Mouse (Mus musculus): ENCODE data around the gene Ccdc191. TPM values are rescaled to one million over a fixed set of nuclear protein-coding genes. Genes with fewer than 3 reads are reported as not detected.

Ccdc191 gene
- polyA plus RNA-seq (2015; fragmentation: Nextera tagmentation; extraction: Ambion mirVana): 13.8 and 14.1 TPM in 2 replicates

DNA sequence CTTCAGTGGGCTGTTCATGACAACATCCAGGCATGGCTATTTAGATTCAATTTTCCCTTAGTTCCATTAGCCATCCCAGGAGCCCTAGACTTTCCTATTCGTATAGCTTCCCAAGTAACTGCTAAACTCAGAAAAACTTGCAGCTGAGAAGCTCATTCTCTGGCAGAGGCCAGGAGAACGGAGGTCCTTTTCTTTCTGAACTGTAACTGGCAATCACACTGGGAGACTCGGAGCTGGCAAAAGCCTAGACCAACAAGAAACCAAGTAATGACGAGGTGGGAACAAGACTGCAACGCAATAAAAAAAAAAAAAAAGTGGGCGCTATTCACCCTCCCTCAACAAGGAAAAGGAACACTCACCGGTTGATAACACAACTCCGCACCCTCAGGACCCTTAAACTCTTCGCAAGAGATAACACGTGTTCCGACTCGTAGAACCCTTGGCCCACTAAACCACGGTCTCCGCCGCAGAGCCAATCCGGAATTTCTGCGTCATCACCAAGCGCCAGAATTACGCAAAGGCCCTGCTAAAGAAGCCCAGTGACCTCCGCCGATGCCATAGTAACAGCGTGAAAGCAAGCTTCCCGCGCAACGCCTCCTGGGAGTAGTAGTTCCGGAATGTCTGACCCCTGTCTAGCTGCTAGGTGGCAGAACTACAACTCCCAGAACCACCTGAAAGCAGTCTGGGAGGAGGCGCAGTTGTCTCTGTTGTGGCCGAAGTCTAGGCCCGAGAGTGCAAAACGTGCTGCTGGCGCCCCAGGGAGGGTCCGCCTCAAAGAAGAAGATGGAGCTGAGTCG, at the start of gene Ccdc191:
TSS of gene Ccdc191 (plus strand) at position 593 of the 797 bp plus-strand sequence.
- no peaks in the 10 kb centered on the region for H3K36me3 ChIP-seq
- WGBS: under 1% methylated on average over 33 of the region's 33 CpGs
- peak within 1 kb of the TSS; percentile 71 for H3K27ac ChIP-seq
- peak within 1 kb of the TSS; percentile 81 for H3K9ac ChIP-seq (replicated peaks)
- peak within 1 kb of the TSS; percentile 65 for H3K4me3 ChIP-seq (replicated peaks)
- H3K4me2 ChIP-seq (replicated peaks): peak within 1 kb of the TSS; percentile 75
- peak; percentile 100 for ATAC-seq
- H3K4me1 ChIP-seq (replicated peaks): peaks cover 18% of the 10 kb centered on the region
- no peaks in the 10 kb centered on the region for H3K27me3 ChIP-seq
- no peaks in the 10 kb centered on the region for H3K9me3 ChIP-seq

DNA sequence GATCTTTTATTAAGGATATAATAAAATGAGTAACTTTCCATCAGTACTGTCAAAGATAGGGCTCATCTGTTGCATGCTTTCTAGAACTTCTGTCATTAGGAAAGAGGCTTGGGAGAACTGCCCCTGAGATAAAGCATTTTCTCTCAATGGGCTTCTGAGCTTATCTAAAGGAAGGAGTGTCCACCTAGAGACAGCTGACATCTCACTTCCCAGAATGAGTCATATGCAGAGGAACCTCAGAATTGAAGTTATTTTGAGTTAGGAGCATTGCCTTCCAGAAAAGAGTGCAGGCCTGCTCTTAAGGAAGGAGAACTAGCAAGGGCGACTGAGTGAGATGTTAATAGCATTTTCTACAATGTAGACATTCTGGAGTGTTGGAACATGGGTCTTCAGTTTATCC, 48.4 kb upstream of the Ccdc191 start:
- ATAC-seq: no peak
- no peaks in the 10 kb centered on the region for H3K9me3 ChIP-seq
- no peak overlapping the region for H3K4me3 ChIP-seq (replicated peaks)
- H3K9ac ChIP-seq (replicated peaks): no peak overlapping the region
- H3K4me1 ChIP-seq (replicated peaks): no peaks in the 10 kb centered on the region
- H3K27ac ChIP-seq: no peak overlapping the region
- no peaks in the 10 kb centered on the region for H3K36me3 ChIP-seq
- H3K4me2 ChIP-seq (replicated peaks): no peak overlapping the region
- H3K27me3 ChIP-seq: no peaks in the 10 kb centered on the region
- WGBS: 92% methylated on average over 1 of the region's 1 CpGs

DNA sequence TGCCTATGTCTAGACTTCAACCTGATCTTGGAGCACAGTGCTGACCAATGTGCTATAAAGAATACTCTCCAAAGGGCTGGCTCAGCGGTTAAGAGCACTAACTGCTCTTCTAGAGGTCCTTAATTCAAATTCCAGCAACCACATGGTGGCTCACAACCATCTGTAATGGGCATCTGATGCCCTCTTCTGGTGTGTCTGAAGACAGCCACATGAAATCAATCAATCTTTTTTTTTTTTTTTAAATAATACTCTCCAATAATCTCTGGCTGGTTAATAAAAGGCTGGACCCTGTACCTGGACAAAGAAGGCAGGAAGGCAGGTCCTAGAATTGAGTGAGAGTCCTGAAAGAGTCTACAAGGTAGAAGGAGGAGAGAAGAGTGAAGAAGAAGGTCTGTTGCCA, 39.8 kb upstream of the Ccdc191 start:
- ATAC-seq: no peak
- no peak overlapping the region for H3K9ac ChIP-seq (replicated peaks)
- H3K9me3 ChIP-seq: no peaks in the 10 kb centered on the region
- H3K4me3 ChIP-seq (replicated peaks): no peak overlapping the region
- no peaks in the 10 kb centered on the region for H3K27me3 ChIP-seq
- no peak overlapping the region for H3K27ac ChIP-seq
- 61% methylated on average over 1 of the region's 1 CpGs for WGBS
- no peaks in the 10 kb centered on the region for H3K4me1 ChIP-seq (replicated peaks)
- no peaks in the 10 kb centered on the region for H3K36me3 ChIP-seq
- no peak overlapping the region for H3K4me2 ChIP-seq (replicated peaks)

DNA sequence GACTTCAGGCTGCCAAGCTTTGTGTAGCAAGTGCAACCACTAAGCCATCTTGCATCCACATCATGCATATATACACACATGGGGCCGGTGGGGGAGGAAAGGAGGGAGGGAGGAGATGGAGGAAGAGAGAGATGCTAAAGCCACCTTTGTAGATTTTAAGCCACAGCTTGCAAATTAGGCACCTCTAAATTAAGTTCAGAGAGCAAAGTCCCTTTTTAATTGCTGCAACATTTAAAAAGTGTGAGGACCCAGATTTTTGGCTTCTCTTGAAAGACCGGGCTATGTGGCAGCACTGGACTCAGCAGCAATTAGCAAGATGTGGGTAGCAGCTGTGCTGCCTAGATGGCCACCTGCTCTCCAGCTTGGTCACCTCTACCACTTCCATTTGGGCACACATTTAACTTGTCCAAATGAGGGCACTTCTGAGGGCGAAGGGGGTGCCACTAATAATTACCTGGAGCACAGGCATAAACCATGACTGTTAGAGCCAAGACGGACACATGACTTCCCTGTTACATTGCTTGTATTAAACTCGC, 30.6 kb upstream of the Ccdc191 start:
- H3K4me3 ChIP-seq (replicated peaks): no peak overlapping the region
- peaks cover 20% of the 10 kb centered on the region for H3K36me3 ChIP-seq
- 88% methylated on average over 5 of the region's 5 CpGs for WGBS
- no peak overlapping the region for H3K9ac ChIP-seq (replicated peaks)
- no peaks in the 10 kb centered on the region for H3K9me3 ChIP-seq
- H3K4me2 ChIP-seq (replicated peaks): no peak overlapping the region
- no peak for ATAC-seq
- H3K27ac ChIP-seq: no peak overlapping the region
- H3K4me1 ChIP-seq (replicated peaks): no peaks in the 10 kb centered on the region
- no peaks in the 10 kb centered on the region for H3K27me3 ChIP-seq

DNA sequence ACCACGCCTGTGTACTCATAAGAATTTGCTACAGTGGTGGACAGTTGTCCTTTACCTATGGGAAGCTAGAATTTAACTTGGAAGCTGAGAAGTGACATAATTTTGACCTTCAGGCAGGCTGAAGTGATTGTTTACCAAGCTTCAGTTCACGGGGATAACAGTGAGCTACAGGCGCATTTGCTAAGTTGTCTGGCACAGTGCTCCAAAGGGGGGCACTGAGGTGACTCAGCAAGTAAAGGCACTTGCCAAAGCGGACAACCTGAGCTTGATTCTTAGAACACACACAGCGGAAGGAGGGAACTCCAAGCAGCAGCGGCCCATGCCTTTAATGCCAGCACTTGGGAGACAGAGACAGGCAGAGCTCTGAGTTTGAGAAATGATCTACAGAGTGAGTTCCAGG, 29.0 kb upstream of the Ccdc191 start:
- WGBS: 80% methylated on average over 6 of the region's 6 CpGs
- no peaks in the 10 kb centered on the region for H3K4me1 ChIP-seq (replicated peaks)
- H3K4me2 ChIP-seq (replicated peaks): no peak overlapping the region
- H3K9me3 ChIP-seq: no peaks in the 10 kb centered on the region
- H3K4me3 ChIP-seq (replicated peaks): no peak overlapping the region
- H3K27ac ChIP-seq: no peak overlapping the region
- no peaks in the 10 kb centered on the region for H3K27me3 ChIP-seq
- no peak for ATAC-seq
- peaks cover 24% of the 10 kb centered on the region for H3K36me3 ChIP-seq
- no peak overlapping the region for H3K9ac ChIP-seq (replicated peaks)

DNA sequence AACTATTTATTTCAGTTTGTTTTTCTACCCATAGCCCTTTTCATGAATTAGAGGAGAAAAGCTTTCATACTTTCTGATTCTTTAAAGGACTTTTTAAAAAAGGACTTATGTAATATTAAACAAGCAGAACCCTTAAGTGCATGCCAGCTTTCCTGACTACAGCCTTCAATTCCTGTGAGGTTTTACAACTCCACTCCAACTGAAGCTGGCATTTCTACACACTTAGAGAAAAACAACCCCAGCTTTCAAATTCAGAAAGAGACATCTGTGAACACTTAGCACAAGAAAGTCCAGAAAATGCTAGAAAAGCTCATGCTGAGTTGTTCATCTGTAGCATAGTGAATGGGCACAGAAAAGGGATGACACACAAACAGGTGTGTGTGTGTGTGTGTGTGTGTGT, 19.8 kb upstream of the Ccdc191 start:
- Histone ChIP-seq H3K4me2 (replicated peaks) (no peak overlapping the region), H3K4me1 (replicated peaks) (no peaks in the 10 kb centered on the region), H3K9ac (replicated peaks) (no peak overlapping the region), H3K27ac (no peak overlapping the region), H3K9me3 (no peaks in the 10 kb centered on the region), H3K27me3 (no peaks in the 10 kb centered on the region), H3K4me3 (replicated peaks) (no peak overlapping the region), H3K36me3 (peaks cover 50% of the 10 kb centered on the region)
- no peak for ATAC-seq

DNA sequence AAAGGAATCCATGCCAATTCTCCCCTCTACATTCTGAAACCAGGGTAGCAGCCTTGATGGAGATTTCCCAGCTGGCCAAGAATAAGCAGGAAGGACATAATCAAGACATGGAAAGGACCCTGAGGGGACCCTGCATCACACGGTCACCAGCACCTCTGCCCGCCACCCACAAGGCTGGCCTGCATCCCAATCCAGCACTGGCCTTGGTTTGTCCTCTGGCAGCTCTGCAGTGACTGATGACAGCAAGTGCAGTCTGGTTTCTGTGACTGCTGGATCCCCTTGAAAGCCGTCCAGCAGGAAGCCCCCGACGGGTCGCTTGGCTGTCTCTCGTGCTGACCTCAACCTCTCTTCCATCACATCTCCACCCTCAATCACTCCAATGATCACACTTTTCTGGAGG, 18.2 kb upstream of the Ccdc191 start:
- Histone ChIP-seq H3K9ac (replicated peaks) (no peak overlapping the region), H3K9me3 (no peaks in the 10 kb centered on the region), H3K4me1 (replicated peaks) (no peaks in the 10 kb centered on the region), H3K4me3 (replicated peaks) (no peak overlapping the region), H3K4me2 (replicated peaks) (no peak overlapping the region), H3K36me3 (peaks cover 64% of the 10 kb centered on the region), H3K27me3 (no peaks in the 10 kb centered on the region), H3K27ac (no peak overlapping the region)
- 96% methylated on average over 7 of the region's 7 CpGs for WGBS
- ATAC-seq: no peak

DNA sequence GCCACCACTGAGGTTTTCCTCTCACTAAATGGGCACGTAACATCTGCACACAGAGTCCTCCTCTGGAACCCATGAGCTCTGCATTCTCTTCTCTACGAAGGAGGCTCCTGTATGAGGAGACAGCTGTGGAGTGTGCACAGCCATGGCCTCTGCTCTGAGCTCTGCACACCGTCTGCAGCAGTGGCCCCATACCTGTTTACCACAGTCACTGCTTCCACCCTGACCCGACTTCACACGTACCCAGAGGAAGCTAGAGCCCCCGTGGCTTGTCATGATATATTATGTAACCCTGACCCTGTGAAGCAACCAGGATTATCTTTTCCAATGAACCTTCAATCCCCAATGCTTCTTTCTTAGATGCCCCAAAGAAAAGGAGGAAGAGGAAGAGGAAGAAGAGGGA, 9.8 kb upstream of the Ccdc191 start:
- Histone ChIP-seq H3K4me2 (replicated peaks) (no peak overlapping the region), H3K27ac (no peak overlapping the region), H3K9me3 (no peaks in the 10 kb centered on the region), H3K4me1 (replicated peaks) (no peaks in the 10 kb centered on the region), H3K4me3 (replicated peaks) (no peak overlapping the region), H3K36me3 (peaks cover 38% of the 10 kb centered on the region), H3K27me3 (no peaks in the 10 kb centered on the region), H3K9ac (replicated peaks) (no peak overlapping the region)
- ATAC-seq: no peak
- 92% methylated on average over 6 of the region's 6 CpGs for WGBS

DNA sequence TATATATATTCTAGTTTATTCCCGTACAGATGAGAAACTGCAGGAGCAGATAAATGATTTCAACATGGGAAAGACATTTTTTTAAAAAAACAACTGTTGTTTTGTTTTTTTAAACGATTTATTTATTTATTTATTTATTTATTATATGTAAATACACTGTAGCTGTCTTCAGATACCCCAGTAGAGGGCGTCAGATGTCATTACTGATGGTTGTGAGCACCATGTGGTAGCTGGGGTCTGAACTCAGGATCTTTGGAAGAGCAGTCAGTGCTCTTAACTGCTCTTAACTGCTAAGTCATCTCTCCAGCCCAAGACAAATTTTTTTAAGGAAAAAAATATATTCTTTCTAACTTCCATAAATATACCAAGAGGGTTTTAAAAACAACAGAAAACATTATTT, 8.0 kb upstream of the Ccdc191 start:
- no peak overlapping the region for H3K4me2 ChIP-seq (replicated peaks)
- WGBS: 62% methylated on average over 3 of the region's 3 CpGs
- H3K27ac ChIP-seq: no peak overlapping the region
- no peaks in the 10 kb centered on the region for H3K4me1 ChIP-seq (replicated peaks)
- peaks cover 21% of the 10 kb centered on the region for H3K36me3 ChIP-seq
- H3K9me3 ChIP-seq: no peaks in the 10 kb centered on the region
- H3K27me3 ChIP-seq: no peaks in the 10 kb centered on the region
- no peak overlapping the region for H3K9ac ChIP-seq (replicated peaks)
- no peak overlapping the region for H3K4me3 ChIP-seq (replicated peaks)
- ATAC-seq: no peak

DNA sequence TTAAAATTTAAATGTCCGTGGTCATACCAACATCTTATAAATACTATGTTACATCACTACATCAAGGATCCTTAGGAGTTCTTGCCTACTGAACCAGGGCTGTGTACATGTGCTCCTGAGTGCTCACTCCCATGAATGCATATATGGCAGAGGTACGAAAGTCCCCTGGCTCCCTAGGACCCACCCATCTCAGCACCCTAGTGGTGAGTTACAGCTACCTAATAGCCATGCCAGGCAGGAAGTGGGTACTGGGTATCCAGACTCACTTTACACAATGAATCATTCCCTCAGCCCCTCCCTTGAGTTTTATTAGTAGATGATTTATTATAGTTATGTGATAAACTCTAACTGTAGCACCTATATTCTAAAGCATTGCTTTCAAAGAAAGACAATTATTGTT, 7.3 kb upstream of the Ccdc191 start:
- no peak for ATAC-seq
- Histone ChIP-seq H3K4me3 (replicated peaks) (no peak overlapping the region), H3K9ac (replicated peaks) (no peak overlapping the region), H3K27me3 (no peaks in the 10 kb centered on the region), H3K27ac (no peak overlapping the region), H3K4me2 (replicated peaks) (no peak overlapping the region), H3K36me3 (peaks cover 17% of the 10 kb centered on the region), H3K9me3 (no peaks in the 10 kb centered on the region), H3K4me1 (replicated peaks) (no peaks in the 10 kb centered on the region)
- WGBS: 96% methylated on average over 2 of the region's 2 CpGs

DNA sequence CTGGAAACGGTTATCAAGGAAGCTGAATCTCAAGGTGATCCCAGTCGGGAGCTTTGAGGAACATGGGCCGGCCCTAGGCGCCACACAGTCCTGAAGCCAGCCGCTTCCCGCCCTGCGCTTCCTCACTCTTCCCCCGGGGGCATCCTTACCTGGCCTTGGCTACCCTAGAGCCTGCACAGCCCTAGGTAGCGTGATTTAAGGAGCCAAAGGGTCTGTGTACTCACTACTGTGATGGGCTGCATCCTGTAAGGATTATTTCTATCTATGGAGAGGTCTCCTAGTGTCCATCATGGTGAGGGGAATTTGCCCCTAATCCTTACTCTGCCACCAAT, 371 bp downstream of the Ccdc191 start:
- H3K4me1 ChIP-seq (replicated peaks): peaks cover 18% of the 10 kb centered on the region
- H3K36me3 ChIP-seq: no peaks in the 10 kb centered on the region
- H3K9ac ChIP-seq (replicated peaks): peak overlapping the region; percentile 81
- peak overlapping the region; percentile 63 for H3K4me2 ChIP-seq (replicated peaks)
- peak overlapping the region; percentile 65 for H3K4me3 ChIP-seq (replicated peaks)
- peak overlapping the region; percentile 71 for H3K27ac ChIP-seq
- H3K27me3 ChIP-seq: no peaks in the 10 kb centered on the region
- WGBS: 0% methylated on average over 9 of the region's 9 CpGs
- peak; percentile 98 for ATAC-seq
- no peaks in the 10 kb centered on the region for H3K9me3 ChIP-seq

DNA sequence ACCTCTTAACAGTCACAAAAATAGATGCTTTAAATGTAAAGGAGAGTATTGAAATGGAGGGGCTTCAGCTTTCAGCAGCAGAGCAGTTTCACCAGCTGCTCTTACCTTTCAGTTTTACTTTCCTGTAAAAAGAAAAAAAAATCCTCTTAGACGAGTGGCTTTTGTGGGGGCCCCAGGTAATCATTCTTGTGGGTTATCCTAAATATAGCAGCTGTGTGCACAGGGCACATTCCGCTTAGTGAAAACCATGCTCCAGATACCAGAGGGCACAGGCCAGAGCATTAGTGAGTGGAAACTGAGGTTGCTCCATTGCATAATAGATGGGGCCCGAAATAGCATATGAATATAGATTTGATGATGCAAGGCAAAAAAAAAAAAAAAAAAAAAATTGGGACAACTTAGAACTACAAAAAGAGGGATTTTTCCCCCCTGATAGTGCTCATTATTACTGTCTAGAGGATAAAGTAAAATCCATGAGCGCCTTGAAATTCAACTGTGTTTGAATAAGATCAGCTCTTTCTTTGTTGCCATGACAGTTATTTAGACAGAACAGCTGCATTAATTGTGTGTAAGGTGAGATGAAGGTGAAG, 1.2 kb downstream of the Ccdc191 start:
- 92% methylated on average over 4 of the region's 4 CpGs for WGBS
- Histone ChIP-seq H3K4me3 (replicated peaks) (peak overlapping the region; percentile 65; the same call in 1 of the 2 replicates), H3K27me3 (no peaks in the 10 kb centered on the region), H3K27ac (no peak overlapping the region), H3K4me1 (replicated peaks) (peaks cover 18% of the 10 kb centered on the region), H3K9ac (replicated peaks) (no peak overlapping the region), H3K4me2 (replicated peaks) (peak overlapping the region; percentile 63), H3K9me3 (no peaks in the 10 kb centered on the region), H3K36me3 (no peaks in the 10 kb centered on the region)
- no peak for ATAC-seq

All from midbrain, embryonic 13.5 days (tissue).